Mouse (Mus musculus) myocyte (in vitro differentiated cells): ENCODE results near the gene Tysnd1.

ENCODE experiments used
- E2F4 ChIP-seq: IDR thresholded peaks from one replicate; pipeline ENCODE4 v1.6.1; 2011; ENCODE audit warnings: mild to moderate bottlenecking, control low read depth, moderate library complexity; ENCODE audit not compliant: insufficient read depth
- MYOG ChIP-seq, 3 experiments: IDR thresholded peaks; one replicate each; pipeline ENCODE4 v1.6.1; 2011; ENCODE audit warnings: control low read depth in 2 of 3, low read depth in 2 of 3, mild to moderate bottlenecking in 2 of 3; ENCODE audit not compliant: insufficient read length in 2 of 3, control insufficient read depth in 1 of 3, insufficient read depth in 1 of 3
- POLR2A ChIP-seq: IDR thresholded peaks from one replicate; pipeline ENCODE4 v1.6.1; 2011; ENCODE audit warnings: low read depth, mild to moderate bottlenecking, control low read depth, moderate library complexity; ENCODE audit not compliant: insufficient read length

- peak; percentile 91 for TF ChIP-seq POLR2A
- TF ChIP-seq MYOG (IDR thresholded peaks at IDR 0.05; ENCODE audit: control insufficient read depth in 1 of 3, insufficient read depth in 1 of 3, insufficient read length in 2 of 3, low read depth in 2 of 3), result no peak
- TF ChIP-seq E2F4, result no peak
Measured at GRCm38 (mm10) chr10:61680015-61680913, 15.1 kb upstream of the Tysnd1 start, which contains the start of gene Sar1a.
